Mouse (Mus musculus): ENCODE measurements around the gene Megf11. TPM values are rescaled to one million over a fixed set of nuclear protein-coding genes. Genes with fewer than 3 reads are reported as not detected.

Megf11 gene
- total and polyA plus RNA-seq, 3 experiments: 0.08 to 0.93 TPM; not detected in 1

GRCm38 (mm10) chr9:64376380-64376779 lies 9.0 kb upstream of the Megf11 start:
- TF ChIP-seq RCOR1 (IDR thresholded peaks at IDR 0.05; ENCODE audit: low read depth, low read length) (no peak), GABPA (IDR thresholded peaks at IDR 0.05; ENCODE audit: low read depth, low read length) (no peak), ZKSCAN1 (IDR thresholded peaks at IDR 0.05; ENCODE audit: low read depth, low read length) (no peak), MYB (IDR thresholded peaks at IDR 0.05; ENCODE audit: low read depth, low read length) (no peak), TBP (IDR thresholded peaks at IDR 0.05; ENCODE audit: low read depth, low read length) (no peak), POLR2AphosphoS2 (IDR thresholded peaks at IDR 0.05; ENCODE audit: low read length) (no peak), NELFE (IDR thresholded peaks at IDR 0.05; ENCODE audit: low read depth, low read length) (no peak), MAFK (IDR thresholded peaks at IDR 0.05; ENCODE audit: borderline replicate concordance, low read depth, low read length) (no peak), CHD1 (IDR thresholded peaks at IDR 0.05; ENCODE audit: low read depth, low read length) (no peak), MXI1 (IDR thresholded peaks at IDR 0.05; ENCODE audit: low read depth, low read length) (no peak), POLR2AphosphoS5 (IDR thresholded peaks at IDR 0.05; ENCODE audit: borderline replicate concordance, low read depth, low read length) (no peak), ELF1 (IDR thresholded peaks at IDR 0.05; ENCODE audit: low read depth, low read length) (no peak), ZNF384 (IDR thresholded peaks at IDR 0.05; ENCODE audit: low read depth, low read length) (no peak)
- Histone ChIP-seq H3K9ac (ENCODE audit: control insufficient read depth, low read depth, low read length, poor library complexity, severe bottlenecking) (no peak overlapping the region), H3K27ac (ENCODE audit: control insufficient read depth, low read depth, low read length) (no peak overlapping the region), H3K27me3 (ENCODE audit: control insufficient read depth in 1 of 2, insufficient read depth in 2 of 2, low read length in 2 of 2) (peaks cover 0 to 2% of the 10 kb centered on the region in 2 experiments; a peak in 3 of 4 replicates), H3K4me3 (ENCODE audit: control insufficient read depth in 1 of 2, insufficient read depth in 1 of 2, low read depth in 2 of 2, low read length in 2 of 2) (no peak overlapping the region), H3K9me3 (replicated peaks; ENCODE audit: insufficient read depth, low read length) (no peaks in the 10 kb centered on the region), H3K36me3 (ENCODE audit: control insufficient read depth in 1 of 2, insufficient read depth in 2 of 2, low read length in 2 of 2) (no peaks in the 10 kb centered on the region), H3K4me1 (ENCODE audit: control insufficient read depth in 1 of 2, insufficient read depth in 2 of 2, low read length in 2 of 2) (no peaks in the 10 kb centered on the region), H3K79me2 (ENCODE audit: control insufficient read depth, insufficient read depth, low read length, poor library complexity) (no peaks in the 10 kb centered on the region)
- DNase-seq (ENCODE audit: low read depth, low spot score): no peak

- no peak for TF ChIP-seq USF1 (IDR thresholded peaks at IDR 0.05; ENCODE audit: low read depth, low read length)
- no peak for TF ChIP-seq MAZ (IDR thresholded peaks at IDR 0.05; ENCODE audit: low read depth, low read length)
- no peak for TF ChIP-seq GATA1 (IDR thresholded peaks at IDR 0.05; ENCODE audit: low read depth, low read length)
- no peak for TF ChIP-seq ELF1 (IDR thresholded peaks at IDR 0.05; ENCODE audit: low read depth, low read length)
- no peak for TF ChIP-seq ZKSCAN1 (IDR thresholded peaks at IDR 0.05; ENCODE audit: low read depth, low read length)
- TF ChIP-seq UBTF (IDR thresholded peaks at IDR 0.05; ENCODE audit: borderline replicate concordance, insufficient read depth, low read depth, low read length): no peak
- TF ChIP-seq NRF1 (IDR thresholded peaks at IDR 0.05; ENCODE audit: insufficient read depth, low read depth, low read length, poor library complexity, severe bottlenecking): no peak
- no peak for TF ChIP-seq TCF12 (IDR thresholded peaks at IDR 0.05; ENCODE audit: low read depth, low read length)
- no peak for TF ChIP-seq SMC3 (IDR thresholded peaks at IDR 0.05; ENCODE audit: low read depth, low read length)
- no peak for TF ChIP-seq CHD2 (IDR thresholded peaks at IDR 0.05; ENCODE audit: low read length)
- no peak for TF ChIP-seq MAX (IDR thresholded peaks at IDR 0.05; ENCODE audit: low read length)
- no peak for DNase-seq (ENCODE audit: low read depth, low spot score)
- H3K27ac ChIP-seq (ENCODE audit: control insufficient read depth, low read depth, low read length): no peak overlapping the region
- H3K4me3 ChIP-seq (ENCODE audit: control insufficient read depth in 1 of 2, insufficient read depth in 1 of 2, low read depth in 2 of 2, low read length in 2 of 2): no peak overlapping the region
- no peak overlapping the region for H3K9ac ChIP-seq (ENCODE audit: control insufficient read depth, low read depth, low read length, poor library complexity, severe bottlenecking)
- H3K4me1 ChIP-seq (ENCODE audit: control insufficient read depth in 1 of 2, insufficient read depth in 2 of 2, low read length in 2 of 2): no peaks in the 10 kb centered on the region
- no peaks in the 10 kb centered on the region for H3K36me3 ChIP-seq (ENCODE audit: control insufficient read depth in 1 of 2, insufficient read depth in 2 of 2, low read length in 2 of 2)
- H3K79me2 ChIP-seq (ENCODE audit: control insufficient read depth, insufficient read depth, low read length, poor library complexity): no peaks in the 10 kb centered on the region
- no peaks in the 10 kb centered on the region; a peak in 1 of 4 replicates for H3K27me3 ChIP-seq (ENCODE audit: control insufficient read depth in 1 of 2, insufficient read depth in 2 of 2, low read length in 2 of 2)
- no peaks in the 10 kb centered on the region for H3K9me3 ChIP-seq (replicated peaks; ENCODE audit: insufficient read depth, low read length)
Observed at GRCm38 (mm10) chr9:64383021-64383788, 2.2 kb upstream of the Megf11 start.
